Mouse (Mus musculus) cerebellum, adult 11 months (tissue): ENCODE results near the gene Rnf151.
"Not testable (repeated sequence)": the region's sequence is repeated elsewhere in the genome, so short reads cannot be mapped to it uniquely, and the experiment has no call there.

Experiments
- DNase-seq: peaks from one replicate; pipeline ENCODE4 v3.0.0; 2022

The Rnf151 gene

DNA sequence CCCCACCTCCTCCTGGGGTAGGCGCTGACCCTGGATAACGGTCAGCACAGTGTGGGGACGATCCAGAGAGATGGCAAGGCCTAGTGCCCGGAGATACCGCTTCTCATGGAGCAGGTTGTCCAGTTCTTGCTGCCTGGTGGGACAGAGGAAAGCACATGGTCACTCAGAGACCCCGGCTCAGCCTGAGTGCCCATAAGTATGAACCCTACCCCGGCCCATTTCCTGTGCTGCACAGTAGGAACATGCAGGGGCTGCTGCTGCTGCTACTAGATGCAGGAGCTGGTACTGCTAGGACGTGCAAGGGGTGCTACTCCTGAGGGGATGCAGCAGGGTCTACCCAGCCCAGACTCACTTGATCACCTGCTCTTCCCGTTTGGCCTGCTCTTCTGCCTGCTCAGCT lies 16.6 kb downstream of the Rnf151 start:
- DNase-seq = no peak

DNA sequence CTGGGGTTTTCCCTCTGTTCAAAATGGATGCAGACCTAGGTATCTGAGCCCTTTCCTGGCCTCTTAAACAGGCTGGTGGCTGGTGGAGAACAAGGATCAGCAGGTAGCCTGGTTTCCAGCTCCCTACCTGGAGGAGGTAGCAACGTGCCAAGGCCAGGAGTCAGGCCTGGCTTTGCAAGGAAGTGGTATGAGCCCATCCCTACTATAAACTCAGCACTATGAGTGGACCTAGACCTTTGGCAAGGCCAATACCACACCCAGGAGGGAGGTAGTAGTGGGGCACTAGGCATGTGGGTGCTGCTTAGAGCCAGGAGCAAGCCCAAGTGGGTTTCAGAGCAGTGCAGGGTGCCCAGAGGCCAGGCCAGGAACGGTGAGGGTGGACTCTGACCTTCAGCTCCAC lies 18.4 kb downstream of the Rnf151 start:
- no peak for DNase-seq

DNA sequence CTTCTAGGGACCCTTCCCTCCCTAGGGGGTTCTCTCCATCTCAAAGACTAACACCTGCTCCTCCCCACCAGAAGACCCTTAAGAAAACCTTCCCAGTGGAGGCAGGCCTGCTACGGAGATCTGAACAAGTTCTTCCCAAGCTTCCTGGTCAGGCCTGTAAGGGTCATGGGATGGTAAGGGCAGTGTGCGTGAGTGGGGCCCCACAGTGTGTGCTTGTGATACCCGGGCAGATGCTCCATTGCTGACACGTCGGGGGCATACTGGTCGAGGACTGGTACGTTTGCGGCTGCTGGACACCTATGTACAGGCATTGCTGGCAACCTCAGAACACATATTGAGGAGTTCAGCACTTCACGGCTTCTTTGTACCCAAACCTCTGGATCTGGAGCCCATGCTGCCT lies 19.1 kb downstream of the Rnf151 start:
- no peak for DNase-seq

DNA sequence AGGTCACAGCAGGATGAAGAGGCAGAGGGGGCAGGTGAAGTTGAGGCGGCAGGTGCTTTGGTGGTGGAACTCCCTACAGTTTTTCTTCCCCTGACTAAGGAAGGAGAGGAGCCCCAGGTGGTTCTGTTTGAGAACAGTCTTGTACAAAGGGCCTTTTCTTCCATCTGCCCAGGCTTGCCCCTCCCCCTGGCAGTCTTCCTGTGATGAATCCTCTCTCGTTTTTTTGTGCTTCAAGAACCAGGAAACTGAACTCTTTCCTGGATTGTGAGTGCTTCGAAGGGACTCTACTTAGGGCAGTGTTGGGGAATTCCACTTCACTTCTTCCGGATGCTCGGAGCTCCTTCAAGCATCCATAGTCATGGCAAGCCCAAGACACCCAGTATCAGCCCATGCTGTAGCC lies 19.9 kb downstream of the Rnf151 start:
- DNase-seq = no peak

DNA sequence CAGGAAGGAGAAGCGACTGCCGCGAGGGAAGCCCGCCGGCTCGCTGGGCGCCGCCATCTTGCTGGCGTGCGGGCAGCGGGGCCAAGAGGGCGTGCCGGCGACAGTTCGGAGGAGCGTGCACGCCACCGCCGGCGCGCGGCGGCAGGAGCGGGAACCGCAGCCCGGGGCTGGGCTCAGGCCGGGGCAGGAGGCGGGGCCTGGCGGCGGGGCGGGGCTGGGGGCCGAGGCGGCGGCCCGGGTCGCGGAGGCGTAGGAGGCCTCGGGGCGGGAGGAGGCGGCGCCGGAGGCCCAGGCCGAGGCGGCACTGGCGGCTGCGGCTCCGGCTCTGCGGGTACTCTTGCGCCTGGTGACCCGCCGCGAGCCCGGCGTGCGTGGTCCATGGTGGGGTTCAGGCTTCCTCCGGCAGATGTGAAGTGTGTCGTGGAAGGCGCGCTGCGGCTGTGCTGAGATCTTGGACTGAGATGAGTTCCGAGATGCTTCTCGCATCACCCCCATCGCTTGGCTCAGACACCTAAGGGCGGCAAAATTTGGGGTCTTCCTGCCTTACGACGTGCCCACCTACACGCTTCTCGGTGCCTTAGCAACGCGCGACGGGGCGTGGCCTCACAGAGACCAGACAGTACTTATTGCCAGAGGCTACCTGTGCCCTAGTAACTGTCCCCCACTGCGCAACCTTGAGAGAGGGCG lies 21.7 kb downstream of the Rnf151 start, which contains the start of the genes Gfer and Noxo1:
Gfer (minus strand) TSS at position 146 of the 687 bp plus-strand sequence.
Noxo1 (plus strand) TSS at position 224 of the 687 bp plus-strand sequence.
- peak; percentile 84 for DNase-seq

DNA sequence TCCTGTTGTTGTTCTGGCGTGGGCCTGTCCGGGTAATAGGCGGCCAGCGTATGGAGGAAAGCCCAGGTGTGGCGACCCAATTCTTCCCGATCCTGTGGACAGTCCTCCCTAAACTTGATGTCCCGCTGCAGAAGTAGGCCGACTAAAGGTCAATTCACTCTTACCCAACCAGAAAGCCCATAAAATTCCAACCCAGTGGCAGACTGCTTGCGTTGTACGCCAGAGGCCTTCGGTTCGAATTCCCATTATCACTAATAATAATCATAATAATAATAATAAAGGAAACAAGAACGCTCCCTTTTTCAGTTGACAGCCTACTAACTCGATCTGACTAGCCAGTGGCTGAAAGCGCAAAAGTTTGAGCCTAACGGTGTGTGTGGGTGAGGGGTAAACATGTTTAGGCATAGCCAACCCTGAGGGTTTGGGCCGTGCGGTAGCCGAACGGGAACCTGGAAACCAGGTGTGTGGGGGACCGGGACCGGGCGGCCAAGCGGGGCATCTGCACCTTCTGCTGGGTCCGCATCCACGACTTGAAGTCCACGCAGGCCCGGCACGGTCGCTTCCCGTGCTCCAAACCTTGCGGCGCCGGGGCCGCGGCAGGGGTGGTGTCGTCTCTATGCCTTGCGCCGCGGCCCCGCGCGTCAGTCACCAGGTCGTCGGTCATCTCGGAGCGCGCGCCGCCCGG lies 22.4 kb downstream of the Rnf151 start:
- no peak for DNase-seq

DNA sequence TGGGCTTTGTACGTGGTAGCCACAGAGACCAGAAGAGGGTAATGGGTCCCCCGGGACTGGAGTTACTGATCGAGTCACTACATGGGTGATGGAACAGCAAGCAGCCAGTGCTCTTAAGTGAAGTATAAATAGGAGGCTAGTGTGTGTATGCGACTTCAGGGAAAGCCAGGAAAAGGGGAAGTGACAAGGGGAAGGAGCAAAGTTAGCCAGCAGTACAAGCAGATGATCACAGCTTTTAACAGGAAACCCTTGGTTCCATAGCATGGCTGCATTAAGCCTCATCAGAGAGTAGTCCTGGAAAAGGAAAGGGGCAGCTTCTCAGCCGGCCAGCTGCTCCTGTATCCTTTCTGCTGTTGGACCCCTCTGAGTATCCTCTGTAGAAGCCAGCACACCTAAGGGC lies 25.5 kb downstream of the Rnf151 start:
- DNase-seq = no peak

DNA sequence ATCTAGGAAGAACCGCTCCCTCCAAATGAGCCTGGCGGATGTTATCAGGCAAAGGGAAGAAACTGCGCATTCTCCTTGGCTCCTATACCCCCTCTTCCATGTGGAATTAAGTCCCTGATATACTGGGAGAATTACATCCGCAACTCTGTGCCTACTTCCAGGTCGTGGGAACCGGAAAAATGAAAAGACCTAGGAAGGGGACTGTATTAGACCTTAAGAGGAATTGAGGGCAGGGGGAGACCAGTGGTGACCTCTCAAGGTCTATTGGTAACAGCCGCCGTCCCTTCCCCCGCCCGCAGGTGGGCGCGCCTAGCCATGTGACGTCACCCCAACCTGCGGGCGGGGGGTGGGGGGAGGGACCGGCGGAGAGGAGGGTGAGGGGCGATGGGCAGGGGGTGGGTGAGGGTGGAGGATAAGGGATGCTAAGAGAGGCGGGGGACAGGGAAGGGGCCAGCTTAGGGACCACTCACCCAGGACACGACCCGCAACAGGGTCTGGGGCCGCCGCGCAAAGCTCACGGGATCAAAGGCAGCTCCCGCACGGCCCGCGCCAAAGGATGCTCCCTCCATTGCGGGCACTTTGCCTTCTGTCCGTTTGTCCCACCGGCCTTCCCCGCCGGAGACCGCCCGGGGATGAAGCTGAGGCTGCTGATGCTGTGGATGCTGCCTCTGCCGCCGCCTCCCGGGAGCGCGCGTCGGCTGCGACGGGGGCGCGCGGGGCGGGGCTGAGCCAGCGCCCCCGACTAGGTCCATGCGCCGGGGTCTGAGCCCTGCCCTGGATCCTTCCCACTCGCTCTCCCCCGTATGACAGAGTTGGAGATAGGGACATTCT lies 28.4 kb downstream of the Rnf151 start, which contains the start of gene Syngr3:
Syngr3 (minus strand) TSS at position 705 of the 831 bp plus-strand sequence.
- peak; percentile 57 for DNase-seq

DNA sequence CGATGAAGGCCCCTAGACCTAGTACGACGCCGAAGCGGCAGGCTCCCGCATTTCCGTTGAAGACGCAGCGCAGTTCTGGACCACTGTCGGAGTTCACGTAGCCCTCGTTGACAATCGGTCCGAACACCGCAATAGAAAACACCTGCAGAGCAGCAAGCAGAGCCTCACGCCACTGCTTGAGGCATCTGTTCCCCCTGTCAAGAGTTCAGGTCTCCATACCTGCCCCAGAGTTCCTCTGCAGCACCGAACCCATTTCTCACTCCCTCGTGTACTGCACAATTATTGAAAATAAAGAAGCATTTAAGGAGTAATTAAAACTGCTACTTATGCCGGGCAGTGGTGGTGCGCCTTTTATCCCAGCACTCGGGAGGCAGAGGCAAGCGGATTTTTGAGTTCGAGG lies 30.3 kb downstream of the Rnf151 start:
- no peak for DNase-seq

DNA sequence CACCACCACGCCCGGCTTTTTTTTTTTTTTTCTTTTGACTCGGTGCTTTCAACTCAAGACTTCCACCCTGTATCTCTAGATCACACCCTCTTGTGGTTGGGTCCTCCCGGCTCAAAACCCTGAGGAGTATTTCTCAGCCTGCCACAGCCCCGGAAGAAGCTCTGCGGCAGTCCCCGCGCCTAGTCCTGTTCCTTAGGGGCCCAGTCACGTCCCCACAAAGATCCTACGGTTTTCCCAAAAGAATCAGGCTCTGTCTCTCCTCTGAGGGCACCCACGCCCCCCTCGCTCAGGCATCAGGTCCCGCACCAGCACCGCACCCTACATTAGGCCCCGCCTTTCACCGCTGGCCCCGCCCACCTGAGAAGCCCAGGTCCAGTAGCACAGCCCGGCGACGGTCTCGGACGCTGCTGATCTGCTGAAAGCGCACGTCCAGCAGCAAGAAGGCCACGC lies 30.7 kb downstream of the Rnf151 start:
- peak; percentile 46 for DNase-seq

DNA sequence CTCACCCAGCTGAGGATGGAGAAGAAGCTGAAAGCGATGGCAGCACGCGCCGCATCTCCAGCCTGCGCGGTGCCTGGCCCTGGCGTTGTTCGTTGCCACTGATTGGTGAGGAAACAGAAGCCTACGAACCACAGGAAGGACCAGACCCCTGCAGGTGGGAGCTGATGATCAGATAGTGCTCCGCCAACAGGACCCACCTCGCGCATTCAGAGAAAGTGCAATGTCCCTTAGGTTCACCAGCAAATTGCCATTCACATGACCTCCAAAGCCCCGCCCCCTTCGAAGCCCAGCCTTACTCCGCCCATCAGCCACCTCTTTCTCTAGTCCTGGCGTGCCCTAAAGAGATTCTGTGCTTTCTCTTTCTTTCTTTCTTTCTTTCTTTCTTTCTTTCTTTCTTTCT lies 31.3 kb downstream of the Rnf151 start:
- DNase-seq = no peak

DNA sequence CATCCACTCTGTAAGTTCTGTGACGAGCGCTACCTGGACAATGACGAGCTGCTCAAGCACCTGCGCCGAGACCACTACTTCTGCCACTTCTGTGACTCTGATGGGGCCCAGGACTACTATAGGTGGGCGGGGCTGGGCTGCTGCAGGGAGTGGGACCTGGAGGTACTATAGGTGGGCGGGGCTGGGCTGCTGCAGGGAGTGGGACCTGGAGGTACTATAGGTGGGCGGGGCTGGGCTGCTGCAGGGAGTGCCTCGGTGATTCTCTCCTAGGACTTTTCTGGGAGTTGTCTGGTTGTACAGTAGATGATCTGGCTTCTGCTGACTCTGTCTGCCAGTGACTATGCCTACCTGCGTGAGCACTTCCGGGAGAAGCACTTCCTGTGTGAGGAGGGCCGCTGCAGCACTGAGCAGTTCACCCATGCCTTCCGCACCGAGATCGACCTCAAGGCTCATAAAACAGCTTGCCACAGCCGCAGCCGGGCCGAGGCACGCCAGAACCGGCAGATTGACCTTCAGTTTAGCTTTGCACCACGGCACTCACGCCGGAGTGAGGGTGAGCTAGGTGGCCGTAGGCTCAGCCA lies 40.3 kb downstream of the Rnf151 start:
- DNase-seq = no peak

DNA sequence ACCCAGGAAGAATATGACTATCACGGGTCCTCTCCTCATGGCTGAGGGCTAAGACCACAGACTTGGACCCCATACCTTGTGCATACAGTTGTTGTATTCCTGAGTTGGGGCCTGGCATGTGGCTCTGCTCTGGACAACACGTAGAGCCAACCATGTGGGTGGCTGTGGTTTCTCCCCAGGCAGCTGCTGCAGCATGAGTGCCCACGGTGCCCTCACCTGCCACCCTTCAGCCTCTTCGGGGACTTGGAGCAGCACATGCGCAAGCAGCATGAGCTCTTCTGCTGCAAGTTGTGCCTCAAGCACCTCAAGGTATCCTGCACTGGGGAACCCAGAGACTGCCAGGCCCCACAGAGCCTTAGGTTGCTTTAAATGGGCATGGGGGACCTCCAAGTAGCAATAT lies 41.0 kb downstream of the Rnf151 start:
- no peak for DNase-seq

DNA sequence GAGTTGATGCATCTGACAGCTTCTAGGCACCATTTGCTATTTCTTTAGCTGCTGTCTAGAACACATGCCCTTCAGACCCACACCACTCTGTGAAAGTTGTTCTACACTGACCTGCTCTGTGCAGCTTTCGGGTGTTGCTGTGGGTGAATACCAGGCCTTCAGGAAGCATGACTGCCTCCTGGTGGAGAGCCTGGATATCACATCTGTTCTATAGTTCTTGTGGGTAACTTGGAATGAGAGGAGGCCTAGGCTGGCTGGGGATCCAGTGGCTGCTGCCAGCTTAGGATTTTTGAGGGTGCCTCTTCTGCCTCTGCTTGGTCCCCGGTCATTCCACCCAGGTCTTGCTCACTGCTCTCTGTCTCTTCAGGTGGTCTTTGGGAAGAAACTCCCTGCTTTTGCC lies 41.7 kb downstream of the Rnf151 start:
- peak; percentile 64 for DNase-seq

DNA sequence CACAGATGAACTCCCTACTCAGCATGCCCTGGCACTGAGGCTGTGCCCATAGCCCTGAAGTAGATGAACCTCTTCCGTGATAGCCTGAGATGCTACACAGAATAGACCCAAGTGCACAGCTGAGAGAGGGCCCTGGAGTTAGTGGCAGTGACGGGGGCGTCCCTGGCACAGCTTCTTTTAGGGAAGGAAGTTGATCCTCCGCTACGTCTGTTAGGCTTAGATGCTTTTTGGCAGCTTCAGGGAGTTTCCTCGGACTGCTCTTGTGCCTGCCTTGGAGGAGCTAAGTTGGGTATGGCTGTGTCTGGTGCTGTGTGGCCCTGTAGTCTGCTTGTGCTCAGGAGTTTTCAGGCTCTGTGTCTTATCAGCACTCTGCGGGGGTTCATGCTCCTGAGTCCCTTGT lies 43.6 kb downstream of the Rnf151 start:
- no peak for DNase-seq

DNA sequence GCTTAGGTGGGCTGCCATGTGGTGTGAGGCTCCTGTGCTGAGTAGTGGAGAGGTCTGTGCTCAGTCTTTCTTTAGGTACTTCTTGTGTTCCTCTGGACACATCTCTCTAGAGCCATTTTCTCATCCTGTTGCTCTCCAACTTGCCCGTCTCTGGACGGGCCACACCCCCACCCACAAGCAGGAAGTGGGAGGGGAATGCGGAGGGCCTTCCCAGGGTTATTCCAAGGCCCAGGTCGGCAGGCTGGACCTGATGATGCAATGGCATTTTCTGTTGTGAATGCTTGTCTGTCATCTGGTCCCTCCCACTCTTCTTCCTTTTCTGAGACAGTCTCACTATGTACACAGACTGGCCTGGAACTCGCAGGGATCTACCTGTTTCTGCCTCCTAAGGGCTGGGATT lies 45.7 kb downstream of the Rnf151 start:
- DNase-seq = no peak

DNA sequence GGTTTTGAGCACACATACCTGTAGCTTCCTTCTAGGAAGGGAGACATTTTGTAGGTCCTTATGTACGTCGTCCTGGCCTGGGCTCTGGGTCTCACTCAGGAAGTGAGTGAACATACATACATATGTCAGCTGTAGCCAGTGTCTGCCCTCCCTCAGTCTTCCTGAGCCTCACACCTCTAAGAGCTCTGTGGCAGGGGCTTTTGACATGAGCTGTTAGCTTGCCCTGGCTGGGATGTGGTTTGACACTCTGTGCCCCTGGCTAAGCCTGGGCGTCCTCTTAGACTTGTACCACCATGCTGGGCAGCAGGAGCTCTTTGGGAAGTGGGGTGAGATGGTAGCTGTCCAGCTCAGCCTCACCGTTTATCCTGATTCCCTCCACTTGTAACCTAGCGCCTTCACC lies 46.5 kb downstream of the Rnf151 start:
- no peak for DNase-seq

DNA sequence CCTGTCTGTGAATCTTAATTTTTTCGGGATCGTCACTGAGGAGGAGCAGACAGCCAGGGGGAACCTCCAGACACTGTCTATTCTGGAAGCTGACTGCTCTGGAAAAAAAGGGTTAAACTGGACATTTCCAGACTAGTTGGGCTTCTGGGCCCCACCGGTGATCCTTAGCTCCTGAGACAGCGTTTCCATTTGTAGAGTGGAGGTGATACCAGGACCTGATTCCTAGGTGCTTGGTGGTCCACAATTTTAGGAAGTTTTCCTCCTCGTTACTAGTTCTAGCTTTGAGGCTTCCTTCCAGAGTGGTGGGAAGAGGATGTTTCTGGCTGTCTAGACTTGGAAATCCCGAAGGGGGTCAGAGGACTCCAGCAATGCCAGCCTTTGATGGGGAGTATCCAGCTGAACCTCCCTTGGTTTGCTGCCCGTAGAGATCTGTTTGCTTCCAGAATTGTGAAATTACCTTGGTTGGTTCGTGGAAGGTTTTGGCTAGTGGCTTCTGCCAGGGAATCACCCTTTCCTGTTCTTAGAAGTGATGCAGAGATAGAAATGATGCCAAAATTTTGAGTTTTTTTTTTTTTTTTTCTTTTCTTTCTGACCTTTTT lies 47.5 kb downstream of the Rnf151 start:
- DNase-seq = no peak

DNA sequence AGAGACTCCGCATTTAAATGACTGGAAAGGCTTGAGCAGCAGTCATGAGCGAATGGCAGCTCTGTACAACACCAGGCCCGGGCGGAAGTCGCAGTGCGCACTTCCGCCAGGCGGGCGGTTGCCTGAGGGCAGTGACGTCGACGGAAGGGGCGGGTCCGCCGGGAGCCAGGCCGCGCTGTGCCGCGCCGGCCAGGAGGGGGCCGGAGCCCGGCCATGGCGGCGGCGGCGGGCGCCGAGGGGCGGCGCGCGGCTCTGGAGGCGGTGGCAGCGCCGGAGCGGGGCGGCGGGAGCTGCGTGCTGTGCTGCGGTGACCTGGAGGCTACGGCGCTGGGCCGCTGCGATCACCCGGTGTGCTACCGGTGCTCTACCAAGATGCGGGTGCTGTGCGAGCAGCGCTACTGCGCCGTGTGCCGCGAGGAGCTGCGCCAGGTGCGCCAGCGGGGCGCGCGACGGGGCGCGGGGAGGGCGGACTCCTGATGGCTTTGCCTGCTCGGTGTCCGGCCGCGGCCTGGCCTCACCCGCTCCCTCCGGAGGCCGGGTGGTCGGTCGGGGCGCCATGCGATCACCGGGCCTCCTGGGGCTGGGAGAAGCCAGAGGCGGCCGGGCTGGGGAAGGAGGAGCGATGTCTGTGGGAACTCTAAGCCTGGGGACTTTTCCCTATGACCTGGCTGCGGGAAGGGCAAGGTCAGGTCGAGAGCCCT lies 48.2 kb downstream of the Rnf151 start, which contains the start of gene Zfp598:
Zfp598 (plus strand) TSS at position 143 of the 701 bp plus-strand sequence.
- DNase-seq = peak; percentile 93

DNA sequence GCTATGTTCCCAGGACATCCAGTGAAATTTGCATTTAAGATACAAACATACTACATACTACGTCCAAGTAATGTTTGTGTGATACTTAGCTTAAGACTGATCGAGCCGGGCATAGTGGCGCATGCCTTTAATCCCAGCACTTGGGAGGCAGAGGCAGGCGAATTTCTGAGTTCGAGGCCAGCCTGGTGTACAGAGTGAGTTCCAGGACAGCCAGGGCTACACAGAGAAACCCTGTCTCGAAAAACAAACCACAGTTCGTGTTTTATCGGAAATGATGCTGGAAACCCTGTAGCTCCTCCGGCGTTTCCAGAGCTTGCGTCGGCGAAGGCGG lies 48.7 kb downstream of the Rnf151 start:
- DNase-seq = not testable (repeated sequence)

DNA sequence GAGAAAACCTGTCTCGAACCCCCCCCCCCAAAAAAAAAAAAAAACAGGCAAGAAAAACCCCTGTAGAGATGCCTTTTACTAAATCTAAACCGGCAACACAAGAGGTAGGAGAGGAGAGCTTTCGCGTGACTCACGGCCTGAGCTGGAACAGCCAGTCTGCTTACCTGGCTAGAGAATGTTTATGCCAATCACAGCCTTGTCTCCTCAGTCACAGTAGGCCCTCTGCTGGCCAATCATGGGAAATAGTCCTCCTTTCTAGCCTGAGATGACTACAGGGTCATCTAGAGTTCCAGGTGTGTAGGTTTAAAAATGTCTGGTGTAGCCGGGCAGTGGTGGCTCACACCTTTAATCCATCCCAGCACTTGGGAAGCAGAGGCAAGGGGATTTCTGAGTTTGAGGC lies 50.4 kb downstream of the Rnf151 start:
- DNase-seq = peak; percentile 74

DNA sequence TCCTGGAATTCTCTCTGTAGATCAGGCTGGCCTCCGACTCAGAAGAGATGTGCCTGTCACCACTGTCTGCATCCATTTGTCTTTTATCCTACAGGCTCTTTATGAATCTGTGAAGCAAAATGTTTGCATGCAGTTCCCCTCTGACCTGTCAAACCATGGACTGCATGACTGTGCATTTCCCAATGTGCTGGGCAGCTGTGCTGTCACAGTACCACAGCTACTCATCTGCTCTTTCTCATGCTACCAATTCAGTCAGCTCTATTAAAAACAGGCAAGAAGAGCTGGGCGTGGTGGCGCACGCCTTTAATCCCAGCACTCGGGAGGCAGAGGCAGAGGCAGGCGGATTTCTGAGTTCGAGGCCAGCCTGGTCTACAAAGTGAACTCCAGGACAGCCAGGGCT lies 50.9 kb downstream of the Rnf151 start:
- DNase-seq = not testable (repeated sequence)
